Comparison of ENCODE assay signal across 8 mouse cellular contexts in genomic region chr17:35236390-35236746, GRCm38 (mm10). TPM values are rescaled to one million over a fixed set of nuclear protein-coding genes. Genes with fewer than 3 reads are reported as not detected.
DNase-seq lines count a peak whose midpoint lies in the region; ATAC-seq lines count a peak whose summit lies in the region.

No protein-coding gene starts in this region.

- DNase-seq in adrenal gland, adult (ENCODE audit: inconsistent age in 2 of 2, low spot score in 1 of 2), result peak; percentile 95 to 99
- DNase-seq in embryo, embryonic 10 days (ENCODE audit: low spot score), result peak; percentile 92
- DNase-seq in gastrocnemius, postnatal 10 days, result peak; percentile 99
- peak; percentile 97 for DNase-seq in induced T-regulatory cell, adult 2 months (ENCODE audit: low read depth)
- peak; percentile 96 to 100 for DNase-seq in left cerebral cortex, adult 8-10 months (ENCODE audit: low spot score in 2 of 2)
- DNase-seq in right cerebral cortex, adult 18-20 months, result peak; percentile 98
- peak; percentile 97 for DNase-seq in urinary bladder, adult 2 months (ENCODE audit: low spot score)

- ATAC-seq in megakaryocyte, adult 5-6 weeks (ENCODE audit: poor library complexity, severe bottlenecking), result peak; percentile 70

RNA-seq across cellular contexts. Expression of gene Nfkbil1, which starts 0.8 kb away (rescaled TPM):
- total RNA-seq in gastrocnemius, postnatal 10 days (2021), result 10 to 100 TPM in 1 of 2 experiments, 1 to 10 TPM in 1; 9.9 to 11.1 TPM
- total RNA-seq in left cerebral cortex, adult 8-10 months (2022), result 10 to 100 TPM; 14.1 to 18.8 (median 17.1) TPM
- 2.2 and 4.5 TPM in 2 replicates for total RNA-seq in megakaryocyte, adult 5-6 weeks (2015)
- 10.2 and 13.3 TPM in 2 replicates for total RNA-seq in megakaryocyte, adult 5-6 weeks (2017)
- 14.0 and 15.4 TPM in 2 replicates for polyA plus RNA-seq in urinary bladder, adult 2 months (2012; rRNA removed)

RNA-seq across cellular contexts. Expression of gene Atp6v1g2, which starts 2.9 kb away (rescaled TPM):
- total RNA-seq in gastrocnemius, postnatal 10 days (2021), result 1 to 10 TPM; 2.1 to 3.3 TPM
- 100 to 1,000 TPM; 552 to 589 (median 575) TPM for total RNA-seq in left cerebral cortex, adult 8-10 months (2022)
- 6.2 and 6.9 TPM in 2 replicates for total RNA-seq in megakaryocyte, adult 5-6 weeks (2015)
- total RNA-seq in megakaryocyte, adult 5-6 weeks (2017), result 3.0 and 3.6 TPM in 2 replicates
- polyA plus RNA-seq in urinary bladder, adult 2 months (2012; rRNA removed), result 11.9 and 14.5 TPM in 2 replicates

RNA-seq across cellular contexts. Expression of gene Ddx39b, which starts 5.2 kb away (rescaled TPM):
- total RNA-seq in gastrocnemius, postnatal 10 days (2021), result 100 to 1,000 TPM; 147 to 169 TPM
- 100 to 1,000 TPM; 175 to 212 (median 200) TPM for total RNA-seq in left cerebral cortex, adult 8-10 months (2022)
- 166 TPM in 2 replicates for total RNA-seq in megakaryocyte, adult 5-6 weeks (2015)
- 115 and 125 TPM in 2 replicates for total RNA-seq in megakaryocyte, adult 5-6 weeks (2017)
- 314 and 350 TPM in 2 replicates for polyA plus RNA-seq in urinary bladder, adult 2 months (2012; rRNA removed)

RNA-seq across cellular contexts. Expression of gene Gm16181, which starts 15.7 kb away (rescaled TPM):
- total RNA-seq in gastrocnemius, postnatal 10 days (2021), result not detected
- total RNA-seq in left cerebral cortex, adult 8-10 months (2022), result not detected
- total RNA-seq in megakaryocyte, adult 5-6 weeks (2015), result 0.76 and 2.5 TPM in 2 replicates
- total RNA-seq in megakaryocyte, adult 5-6 weeks (2017), result 0.88 and 4.0 TPM in 2 replicates
- polyA plus RNA-seq in urinary bladder, adult 2 months (2012; rRNA removed), result 0.18 TPM in 1 of 2 replicates, not detected in the other

RNA-seq across cellular contexts. Expression of gene H2-D1, which starts 26.2 kb away (rescaled TPM):
- 10 to 100 TPM; 39.3 to 47.2 TPM for total RNA-seq in gastrocnemius, postnatal 10 days (2021)
- total RNA-seq in left cerebral cortex, adult 8-10 months (2022), result 10 to 100 TPM; 29.5 to 72.8 (median 47.5) TPM
- 572 and 605 TPM in 2 replicates for total RNA-seq in megakaryocyte, adult 5-6 weeks (2015)
- total RNA-seq in megakaryocyte, adult 5-6 weeks (2017), result 1,046 and 1,120 TPM in 2 replicates
- polyA plus RNA-seq in urinary bladder, adult 2 months (2012; rRNA removed), result 589 and 606 TPM in 2 replicates

Comparison
In these comparisons a context has a peak if more than half of its experiments do, and no peak if none do; other contexts are left out.
1. Peak in every context shown above with its lines: DNase-seq and ATAC-seq.
2. RNA of gene Atp6v1g2, which starts 2.9 kb away (total RNA-seq): 552 to 589 TPM in left cerebral cortex, adult 8-10 months; 3.0 to 6.9 TPM in megakaryocyte, adult 5-6 weeks and 2.1 to 3.3 TPM in gastrocnemius, postnatal 10 days; every median in the first group is over 10 times any median in the second.